Mouse (Mus musculus) Patski (cell line): ENCODE results near the gene Usp46. TPM values are rescaled to one million over a fixed set of nuclear protein-coding genes. Genes with fewer than 3 reads are reported as not detected.

ENCODE experiments used
- ATAC-seq: fragments of 100-300 bp; one replicate; pipeline ENCODE4 v1.8.0; 2021
- CTCF ChIA-PET: fragments of 350-600 bp; sonication (Branson Sonifier 250); formaldehyde crosslinking; loops from one replicate; lab custom pipeline; 2022; ENCODE audit warnings: inconsistent platforms; lab: Charles Lee
- POLR2A ChIA-PET: fragments of 350-600 bp; sonication (Branson Sonifier 250); formaldehyde crosslinking; loops from one replicate; lab custom pipeline; 2022; ENCODE audit warnings: antibody characterized with exemption, inconsistent platforms; lab: Charles Lee
- DNase-seq: peaks from one replicate; pipeline ENCODE4 v3.0.0-alpha.2; 2011; ENCODE audit warnings: low read depth, low spot score
- H3K27me3 ChIP-seq: fragments of 371-371 bp; one replicate; pipeline ENCODE4 v1.5.1; 2021
- CTCF ChIP-seq: fragments of 100-300 bp; IDR thresholded peaks from one replicate; pipeline ENCODE4 v1.5.1; 2021
- in situ Hi-C: fragments of 300-500 bp; cut with MboI; formaldehyde crosslinking; loops from 3 replicates; pipeline ENCODE4 v1.11.1; 2018; ENCODE audit warnings: low pct_unique_long_range_greater_than_20kb, mixed read lengths
- polyA plus RNA-seq: library from polyadenylated mRNA; unstranded; gene quantifications from one replicate; pipeline ENCODE4 v1.2.3, GENCODE M21; 2021

The Usp46 gene
- polyA plus RNA-seq, 1 experiment from 2014 or later, result 21.0 TPM

- no peaks in the 10 kb centered on the region for H3K27me3 ChIP-seq
- TF ChIP-seq CTCF, result no peak
- ChIA-PET POLR2A (no interaction called here), CTCF (no interaction called here)
- DNase-seq, result no peak
- ATAC-seq, result no peak
- in situ Hi-C loops, result no loop called here
These were observed 6.0 kb downstream of the Usp46 start for GRCm38 (mm10) chr5:74062266-74062665.

DNA sequence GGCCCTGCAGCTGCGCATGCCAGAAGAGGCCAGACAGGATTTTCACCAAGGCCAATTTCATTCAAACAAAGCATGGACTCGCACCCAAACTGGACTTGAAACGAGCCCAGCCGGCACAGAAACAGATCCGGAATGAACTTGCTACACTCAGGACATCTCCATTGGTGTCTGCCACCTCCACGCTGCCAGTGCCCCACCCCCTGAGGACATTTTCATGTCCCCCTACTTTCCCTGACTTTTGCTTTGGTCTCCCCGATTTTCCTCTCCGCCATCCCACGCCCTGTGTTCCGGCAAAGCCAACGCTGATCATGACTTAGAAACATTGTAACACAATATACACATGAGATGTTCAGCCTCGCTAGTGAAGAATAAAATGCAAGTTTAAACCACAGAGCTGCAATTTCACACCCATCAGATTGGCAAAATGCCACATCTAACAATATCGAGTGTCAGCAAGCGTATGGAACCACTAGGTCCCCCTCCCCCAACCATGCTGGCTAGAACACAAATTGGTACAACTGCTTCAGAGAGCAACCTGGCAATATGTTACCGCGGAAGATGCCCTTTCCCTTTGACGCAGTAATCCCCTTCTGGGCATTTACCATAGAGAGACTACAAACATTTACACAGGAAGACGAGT lies 6.7 kb downstream of the Usp46 start:
- DNase-seq (no peak), ATAC-seq (no peak)
- ChIA-PET CTCF (no interaction called here), POLR2A (no interaction called here)
- in situ Hi-C loops, result no loop called here
- TF ChIP-seq CTCF, result no peak
- H3K27me3 ChIP-seq, result no peaks in the 10 kb centered on the region

- CTCF ChIA-PET, result interaction anchor here (1.2 to 1.4 kb wide), 2 partner anchors 13 to 17 kb away, joined by 4 to 5 read pairs; no protein-coding TSS in a partner anchor
- no peak for DNase-seq
- no peaks in the 10 kb centered on the region for H3K27me3 ChIP-seq
- no peak for ATAC-seq
- POLR2A ChIA-PET, result interaction anchor here (1.3 kb wide), 1 partner anchor 15 kb away, joined by 3 read pairs; no protein-coding TSS in a partner anchor
- in situ Hi-C loops, result no loop called here
- no peak for TF ChIP-seq CTCF
These were observed 15.9 kb downstream of the Usp46 start for GRCm38 (mm10) chr5:74052171-74052909.

DNA sequence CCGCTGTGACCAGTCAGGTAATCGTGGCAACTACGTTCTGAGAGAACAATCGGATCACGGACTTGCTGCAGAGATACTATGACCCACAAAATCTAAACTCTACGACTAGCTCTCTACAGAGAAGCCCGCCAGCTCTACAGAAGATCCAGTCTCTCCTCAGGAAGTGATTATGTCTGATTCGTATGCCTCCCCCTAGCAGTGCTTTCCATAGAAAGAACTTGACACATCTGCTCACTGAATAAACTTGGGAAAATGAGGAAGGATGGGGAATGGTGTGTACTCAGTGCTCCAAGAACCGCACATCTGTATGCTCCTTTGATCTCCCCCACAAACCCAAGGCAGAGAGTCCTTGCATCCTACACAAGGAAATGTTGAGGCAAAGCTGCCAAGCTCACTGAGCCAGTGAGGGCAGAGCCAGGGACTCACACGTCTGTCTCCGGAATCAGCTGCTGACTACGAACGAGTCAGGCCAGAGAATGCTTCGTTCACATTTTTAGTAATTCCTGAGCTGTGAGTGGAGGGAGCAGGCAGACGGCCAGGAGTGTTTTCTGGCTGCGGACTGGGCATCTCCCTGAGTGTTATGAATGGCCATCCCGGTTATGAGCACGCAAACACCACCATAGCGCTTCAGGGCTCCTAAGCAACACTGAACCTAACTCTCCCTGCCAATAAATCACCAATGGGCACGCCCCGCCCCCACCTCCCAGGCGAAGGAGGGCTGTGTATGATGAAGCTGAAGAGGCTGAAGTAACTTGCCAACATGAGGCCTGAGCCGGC lies 16.6 kb downstream of the Usp46 start:
- in situ Hi-C loops, result no loop called here
- POLR2A ChIA-PET, result interaction anchor here (0.6 to 1.3 kb wide), 3 partner anchors 16 to 144 kb away, joined by 3 read pairs; no protein-coding TSS in a partner anchor
- H3K27me3 ChIP-seq, result no peaks in the 10 kb centered on the region
- DNase-seq (peak; percentile 76), ATAC-seq (peak; percentile 91)
- TF ChIP-seq CTCF, result no peak
- CTCF ChIA-PET, result interaction anchor here (1.2 to 1.4 kb wide), 2 partner anchors 14 to 17 kb away, joined by 4 to 5 read pairs; no protein-coding TSS in a partner anchor

DNA sequence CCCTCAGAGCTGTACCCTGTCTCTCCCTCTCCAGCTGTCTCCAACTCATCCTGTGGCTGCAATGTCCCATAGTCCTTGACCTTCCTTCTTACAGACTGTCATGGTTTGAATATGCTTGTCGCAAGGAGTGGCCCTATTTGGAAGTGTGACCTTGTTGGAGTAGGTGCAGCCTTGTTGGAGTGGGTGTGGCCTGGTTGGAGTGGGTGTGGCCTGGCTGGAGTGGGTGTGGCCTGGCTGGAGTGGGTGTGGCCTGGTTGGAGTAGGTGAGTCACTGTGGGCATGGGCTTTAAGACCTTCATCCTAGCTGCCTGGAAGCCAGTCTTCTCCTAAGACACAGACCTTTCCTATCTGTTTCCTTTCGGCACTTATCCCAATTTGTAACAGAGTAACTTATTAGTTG lies 17.3 kb downstream of the Usp46 start:
- in situ Hi-C loops, result no loop called here
- DNase-seq (no peak), ATAC-seq (no peak)
- TF ChIP-seq CTCF, result no peak
- ChIA-PET POLR2A (interaction anchor here (0.6 to 0.8 kb wide), 2 partner anchors 43 to 145 kb away, joined by 3 read pairs; no protein-coding TSS in a partner anchor), CTCF (interaction anchor here (1.2 to 1.4 kb wide), 2 partner anchors 14 to 18 kb away, joined by 4 to 5 read pairs; no protein-coding TSS in a partner anchor)
- H3K27me3 ChIP-seq, result no peaks in the 10 kb centered on the region

DNA sequence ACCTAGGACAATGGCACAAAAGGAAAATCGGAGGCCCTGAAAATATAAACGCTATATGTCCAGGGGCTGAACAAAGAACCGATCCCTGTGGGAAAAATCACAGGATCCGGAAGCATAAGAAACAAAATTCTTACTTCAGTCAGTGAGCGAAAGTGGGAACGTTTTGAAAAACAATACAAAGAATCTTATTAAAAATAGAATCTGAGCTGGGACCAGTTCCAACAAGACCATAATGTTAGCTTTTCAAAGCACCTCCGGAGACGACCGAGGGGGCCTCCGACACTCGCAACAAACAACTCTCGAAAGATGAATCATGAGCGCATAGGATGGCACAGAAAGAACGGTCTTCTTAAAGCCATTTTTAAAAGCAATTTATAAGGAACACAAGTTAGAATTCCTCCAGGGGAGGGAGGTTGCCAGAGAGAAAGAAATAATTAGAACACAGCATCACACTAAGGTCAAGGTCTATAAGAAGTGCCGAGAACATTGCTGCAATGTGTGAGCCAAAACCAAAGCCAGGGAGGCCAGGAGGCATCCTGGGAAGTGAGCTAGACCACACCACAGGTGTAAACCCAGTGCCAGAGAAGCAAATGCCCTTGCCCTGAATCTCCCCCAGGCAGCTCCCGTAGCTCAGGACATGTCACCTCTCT lies 19.3 kb downstream of the Usp46 start:
- DNase-seq, result no peak
- TF ChIP-seq CTCF, result no peak
- POLR2A ChIA-PET, result interaction anchor here (1.3 kb wide), 1 partner anchor 11 kb away, joined by 3 read pairs; no protein-coding TSS in a partner anchor
- no peaks in the 10 kb centered on the region for H3K27me3 ChIP-seq
- in situ Hi-C loops, result no loop called here
- no peak for ATAC-seq
- CTCF ChIA-PET, result interaction anchor here (1.4 kb wide), 1 partner anchor 11 kb away, joined by 4 read pairs; no protein-coding TSS in a partner anchor

- no peak for TF ChIP-seq CTCF
- in situ Hi-C loops, result no loop called here
These were observed 23.6 kb downstream of the Usp46 start for GRCm38 (mm10) chr5:74044591-74044990.

GRCm38 (mm10) chr5:74042796-74043340 lies 25.4 kb downstream of the Usp46 start:
- no peak for ATAC-seq
- ChIA-PET POLR2A (interaction anchor here (0.5 kb wide), 1 partner anchor 576 kb away, joined by 3 read pairs; no protein-coding TSS in a partner anchor), CTCF (interaction anchor here (1.0 kb wide), 1 partner anchor 23 kb away, joined by 4 read pairs; no protein-coding TSS in a partner anchor)
- DNase-seq, result no peak
- no peak for TF ChIP-seq CTCF
- no peaks in the 10 kb centered on the region for H3K27me3 ChIP-seq
- in situ Hi-C loops, result no loop called here

More at GRCm38 (mm10) chr5:74044591-74044990, 23.6 kb downstream of the Usp46 start:
- DNase-seq (no peak), ATAC-seq (no peak)
- POLR2A ChIA-PET, result no interaction called here
- CTCF ChIA-PET, result no interaction called here
- no peaks in the 10 kb centered on the region for H3K27me3 ChIP-seq

DNA sequence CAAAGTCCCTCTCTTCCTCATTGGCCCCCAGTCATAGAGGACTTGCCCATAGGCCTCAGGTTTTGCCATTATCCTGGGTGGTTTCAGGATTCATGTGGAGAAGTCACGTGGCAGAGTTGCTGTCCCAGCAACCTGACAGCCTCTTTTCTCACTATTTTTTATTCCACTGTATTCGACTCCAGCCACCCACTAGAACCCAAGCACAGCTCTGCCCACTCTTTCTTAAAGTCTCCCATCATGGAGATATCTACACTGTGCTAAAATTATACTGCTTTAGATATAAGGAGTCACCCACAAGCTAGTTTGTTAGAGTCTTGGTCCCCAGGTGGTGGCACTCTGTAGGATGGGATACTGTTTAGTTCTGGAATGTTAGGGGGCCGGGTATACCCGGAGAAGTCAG lies 27.7 kb downstream of the Usp46 start:
- TF ChIP-seq CTCF, result no peak
- in situ Hi-C loops, result no loop called here

More for the DNA sequence above, 27.7 kb downstream of the Usp46 start:
- H3K27me3 ChIP-seq, result no peaks in the 10 kb centered on the region
- no peak for DNase-seq
- ChIA-PET POLR2A (no interaction called here), CTCF (no interaction called here)
- no peak for ATAC-seq
